ENCODE assay signal across 26 mouse cellular contexts in the genomic region with DNA sequence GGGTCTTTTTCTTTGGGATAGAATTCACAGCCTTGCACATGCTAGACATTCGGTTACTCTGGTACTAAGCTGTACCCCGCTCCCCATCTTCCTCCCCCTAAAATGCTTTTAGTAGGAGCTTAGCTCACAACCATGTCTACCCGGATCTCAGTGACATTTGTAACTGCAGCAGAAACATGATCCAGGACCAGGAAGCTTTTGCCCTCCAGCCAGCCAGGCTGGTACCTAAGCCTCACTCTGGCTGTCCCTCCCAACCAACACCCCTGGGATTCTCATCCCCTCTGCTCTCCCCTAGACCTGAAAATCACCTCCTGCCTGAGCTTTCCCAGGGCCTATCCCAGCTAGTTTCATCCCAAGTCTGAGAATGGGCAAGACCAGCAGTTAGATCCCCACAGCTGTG. TPM values are rescaled to one million over a fixed set of nuclear protein-coding genes. Genes with fewer than 3 reads are reported as not detected.
A peak's percentile ranks its signal among the peaks of the same experiment; 100 is the strongest.
DNase-seq lines count a peak whose midpoint lies in the region; ATAC-seq and TF ChIP-seq lines count a peak whose summit lies in the region.
"Had no signal": no experiment of that assay in that cellular context is flagged by ENCODE, and none has a peak within 500 bp of the region (broad histone marks: within the 10 kb centered on the region; RNA-seq: fewer than 3 reads in every experiment).

No protein-coding gene starts in this region.

- TF ChIP-seq EP300 in liver, postnatal 0 days (IDR thresholded peaks at IDR 0.05; ENCODE audit: low read depth), result no peak

- 87% methylated on average over 3 of the region's 3 CpGs for WGBS in hindbrain, embryonic 10.5 days
- WGBS in hindbrain, embryonic 11.5 days, result 87% methylated on average over 3 of the region's 3 CpGs
- 83% methylated on average over 3 of the region's 3 CpGs for WGBS in liver, postnatal 0 days (ENCODE audit: insufficient replicate concordance)
- WGBS in liver, embryonic 11.5 days, result 81% methylated on average over 3 of the region's 3 CpGs
- WGBS in intestine, embryonic 16.5 days, result 90% methylated on average over 3 of the region's 3 CpGs

- no peak overlapping the region for H3K4me3 ChIP-seq in hindbrain, embryonic 10.5 days
- H3K4me3 ChIP-seq in hindbrain, embryonic 11.5 days (ENCODE audit: low read depth, low read length), result no peak overlapping the region
- H3K4me3 ChIP-seq in liver, postnatal 0 days (ENCODE audit: low read depth, low read length), result no peak overlapping the region
- H3K4me3 ChIP-seq in liver, embryonic 11.5 days (ENCODE audit: low read depth, low read length), result no peak overlapping the region
- no peak overlapping the region for H3K4me3 ChIP-seq in intestine, embryonic 16.5 days (ENCODE audit: low read length)
- H3K4me3 ChIP-seq: embryonic facial prominence, embryonic 10.5 days; embryonic facial prominence, embryonic 13.5 days; erythroblast, embryonic 14.5 days; forebrain, embryonic 12.5 days; forebrain, embryonic 15.5 days; heart, embryonic 12.5 days; heart, embryonic 15.5 days; hindbrain, embryonic 12.5 days; hindbrain, embryonic 15.5 days had no signal

- peaks cover 36% of the 10 kb centered on the region for H3K4me1 ChIP-seq in hindbrain, embryonic 10.5 days (replicated peaks)
- H3K4me1 ChIP-seq in hindbrain, embryonic 11.5 days (replicated peaks; ENCODE audit: control insufficient read depth, insufficient read depth, low read length), result peaks cover 2% of the 10 kb centered on the region
- peaks cover 54% of the 10 kb centered on the region for H3K4me1 ChIP-seq in liver, postnatal 0 days (ENCODE audit: insufficient read depth)
- H3K4me1 ChIP-seq in liver, embryonic 11.5 days (replicated peaks; ENCODE audit: control insufficient read depth, insufficient read depth, low read length), result peaks cover 24% of the 10 kb centered on the region
- H3K4me1 ChIP-seq in intestine, embryonic 16.5 days (ENCODE audit: control insufficient read depth, insufficient read depth, low read length), result peaks cover 46% of the 10 kb centered on the region

- no peak for ATAC-seq in hindbrain, embryonic 11.5 days (ENCODE audit: low FRiP score)
- no peak for ATAC-seq in liver, postnatal 0 days
- no peak for ATAC-seq in liver, embryonic 11.5 days (replicated peaks; ENCODE audit: low FRiP score)
- no peak for ATAC-seq in intestine, embryonic 16.5 days
- ATAC-seq: forebrain, embryonic 15.5 days had no signal

- no peak for TF ChIP-seq CTCF in liver, postnatal 0 days (IDR thresholded peaks at IDR 0.05; ENCODE audit: low read depth)

- no peaks in the 10 kb centered on the region for H3K9me3 ChIP-seq in hindbrain, embryonic 10.5 days
- no peaks in the 10 kb centered on the region for H3K9me3 ChIP-seq in hindbrain, embryonic 11.5 days (ENCODE audit: control insufficient read depth, low read length)
- H3K9me3 ChIP-seq in liver, postnatal 0 days (ENCODE audit: low read length), result no peaks in the 10 kb centered on the region
- no peaks in the 10 kb centered on the region for H3K9me3 ChIP-seq in liver, embryonic 11.5 days (ENCODE audit: control insufficient read depth, low read length)
- no peaks in the 10 kb centered on the region for H3K9me3 ChIP-seq in intestine, embryonic 16.5 days (ENCODE audit: control insufficient read depth, low read length)
- H3K9me3 ChIP-seq: embryonic facial prominence, embryonic 10.5 days; embryonic facial prominence, embryonic 13.5 days; forebrain, embryonic 12.5 days; forebrain, embryonic 15.5 days; heart, embryonic 12.5 days; heart, embryonic 15.5 days; hindbrain, embryonic 12.5 days; hindbrain, embryonic 15.5 days had no signal

- H3K4me2 ChIP-seq in hindbrain, embryonic 11.5 days (replicated peaks; ENCODE audit: low read depth, low read length), result no peak overlapping the region
- no peak overlapping the region for H3K4me2 ChIP-seq in liver, postnatal 0 days (ENCODE audit: low read depth, low read length)
- no peak overlapping the region for H3K4me2 ChIP-seq in liver, embryonic 11.5 days
- H3K4me2 ChIP-seq in intestine, embryonic 16.5 days (ENCODE audit: low read depth, low read length), result no peak overlapping the region
- H3K4me2 ChIP-seq: embryonic facial prominence, embryonic 13.5 days; forebrain, embryonic 12.5 days; forebrain, embryonic 15.5 days; heart, embryonic 12.5 days; heart, embryonic 15.5 days; hindbrain, embryonic 12.5 days; hindbrain, embryonic 15.5 days had no signal

- peak overlapping the region; percentile 19; the same call in 1 of the 2 replicates for H3K27ac ChIP-seq in hindbrain, embryonic 10.5 days
- H3K27ac ChIP-seq in hindbrain, embryonic 11.5 days (ENCODE audit: low read depth, low read length), result no peak overlapping the region
- 0 out of 2 replicates have a peak overlapping the region, but pooled peaks have one; percentile 1 for H3K27ac ChIP-seq in liver, postnatal 0 days (ENCODE audit: low read depth)
- no peak overlapping the region for H3K27ac ChIP-seq in liver, embryonic 11.5 days (ENCODE audit: low read depth, low read length)
- H3K27ac ChIP-seq in intestine, embryonic 16.5 days (ENCODE audit: low read length), result no peak overlapping the region
- H3K27ac ChIP-seq: embryonic facial prominence, embryonic 10.5 days; embryonic facial prominence, embryonic 13.5 days; forebrain, embryonic 12.5 days; forebrain, embryonic 15.5 days; heart, embryonic 15.5 days; hindbrain, embryonic 12.5 days; hindbrain, embryonic 15.5 days had no signal

- peak; percentile 45 for DNase-seq in gastrocnemius, adult 18-20 months (ENCODE audit: low spot score)
- no peak for DNase-seq in gastrocnemius, postnatal 25 days
- DNase-seq in hindbrain, embryonic 10.5 days (ENCODE audit: low spot score), result no peak
- no peak for DNase-seq in hindbrain, embryonic 11.5 days (ENCODE audit: low spot score)
- DNase-seq in liver, postnatal 0 days, result no peak
- DNase-seq in liver, embryonic 11.5 days (ENCODE audit: low spot score), result no peak
- no peak for DNase-seq in cerebellum, adult 18-20 months
- DNase-seq: adrenal gland, adult 2 months; adrenal gland, postnatal 14 days; cerebellum, adult 11 months; cerebellum, adult 8-10 months; cerebellum, postnatal 10 days; embryo, embryonic 11 days; gastrocnemius, postnatal 14 days; heart, postnatal 10 days; heart, postnatal 36 days had no signal

- no peaks in the 10 kb centered on the region for H3K36me3 ChIP-seq in hindbrain, embryonic 10.5 days
- no peaks in the 10 kb centered on the region for H3K36me3 ChIP-seq in hindbrain, embryonic 11.5 days (ENCODE audit: control insufficient read depth, insufficient read depth, low read length)
- no peaks in the 10 kb centered on the region for H3K36me3 ChIP-seq in liver, postnatal 0 days (replicated peaks; ENCODE audit: insufficient read depth, low read length)
- H3K36me3 ChIP-seq in liver, embryonic 11.5 days (ENCODE audit: control insufficient read depth, insufficient read depth, low read length), result no peaks in the 10 kb centered on the region
- H3K36me3 ChIP-seq in intestine, embryonic 16.5 days (ENCODE audit: control insufficient read depth, insufficient read depth, low read length), result no peaks in the 10 kb centered on the region
- H3K36me3 ChIP-seq: embryonic facial prominence, embryonic 10.5 days; embryonic facial prominence, embryonic 13.5 days; forebrain, embryonic 12.5 days; forebrain, embryonic 15.5 days; heart, embryonic 12.5 days; heart, embryonic 15.5 days; hindbrain, embryonic 12.5 days; hindbrain, embryonic 15.5 days had no signal

- H3K9ac ChIP-seq in hindbrain, embryonic 11.5 days (ENCODE audit: low read depth, low read length), result no peak overlapping the region
- H3K9ac ChIP-seq in liver, postnatal 0 days (replicated peaks), result no peak overlapping the region
- no peak overlapping the region for H3K9ac ChIP-seq in liver, embryonic 11.5 days (ENCODE audit: low read depth, low read length)
- H3K9ac ChIP-seq in intestine, embryonic 16.5 days (ENCODE audit: low read depth, low read length), result 0 out of 2 replicates have a peak overlapping the region, but pooled peaks have one; percentile 8
- H3K9ac ChIP-seq: embryonic facial prominence, embryonic 13.5 days; forebrain, embryonic 12.5 days; forebrain, embryonic 15.5 days; heart, embryonic 12.5 days; heart, embryonic 15.5 days; hindbrain, embryonic 12.5 days; hindbrain, embryonic 15.5 days had no signal

- H3K27me3 ChIP-seq in hindbrain, embryonic 10.5 days (ENCODE audit: insufficient read depth, poor library complexity, severe bottlenecking), result no peaks in the 10 kb centered on the region
- H3K27me3 ChIP-seq in hindbrain, embryonic 11.5 days (ENCODE audit: control insufficient read depth, insufficient read depth, low read length), result no peaks in the 10 kb centered on the region
- no peaks in the 10 kb centered on the region for H3K27me3 ChIP-seq in liver, postnatal 0 days (ENCODE audit: insufficient read depth, low read length)
- H3K27me3 ChIP-seq in liver, embryonic 11.5 days (replicated peaks; ENCODE audit: control insufficient read depth, insufficient read depth, low read length), result no peaks in the 10 kb centered on the region
- H3K27me3 ChIP-seq in intestine, embryonic 16.5 days (replicated peaks; ENCODE audit: control insufficient read depth, insufficient read depth, low read length), result no peaks in the 10 kb centered on the region
- H3K27me3 ChIP-seq: embryonic facial prominence, embryonic 13.5 days; forebrain, embryonic 15.5 days; heart, embryonic 12.5 days; heart, embryonic 15.5 days; hindbrain, embryonic 12.5 days; hindbrain, embryonic 15.5 days had no signal

RNA-seq across cellular contexts. Expression of gene Ptma, which starts 32.7 kb away (rescaled TPM):
- 10 to 100 TPM; 64.2 to 99.0 TPM for total RNA-seq in gastrocnemius, adult 18-20 months (2021)
- 100 to 1,000 TPM; 100 to 129 TPM for total RNA-seq in gastrocnemius, postnatal 25 days (2021)
- polyA plus RNA-seq in hindbrain, embryonic 10.5 days (2016; fragmentation: Nextera tagmentation; extraction: Ambion mirVana), result 2,611 and 3,050 TPM in 2 replicates
- polyA plus RNA-seq in hindbrain, embryonic 11.5 days (2014; fragmentation: Nextera tagmentation; extraction: Ambion mirVana), result 3,351 and 3,402 TPM in 2 replicates
- 750 and 799 TPM in 2 replicates for polyA plus RNA-seq in liver, postnatal 0 days (2015; fragmentation: Nextera tagmentation; extraction: Ambion mirVana)
- 2,666 and 2,805 TPM in 2 replicates for polyA plus RNA-seq in liver, embryonic 11.5 days (2014; fragmentation: Nextera tagmentation; extraction: Ambion mirVana)
- 1,684 and 1,813 TPM in 2 replicates for polyA plus RNA-seq in intestine, embryonic 16.5 days (2015; fragmentation: Nextera tagmentation; extraction: Ambion mirVana)

Comparison
In these comparisons a context has a peak if more than half of its experiments do, and no peak if none do; other contexts are left out.
1. H3K27ac ChIP-seq: peak in hindbrain, embryonic 10.5 days (single experiment) and liver, postnatal 0 days (single experiment); none in hindbrain, embryonic 11.5 days (single experiment), liver, embryonic 11.5 days (single experiment) and intestine, embryonic 16.5 days (single experiment).